Mouse (Mus musculus): ENCODE measurements around the gene Capg. TPM values are rescaled to one million over a fixed set of nuclear protein-coding genes. Genes with fewer than 3 reads are reported as not detected.

Capg gene
- 5.8 and 7.8 TPM in 2 replicates for polyA plus RNA-seq (2015; fragmentation: Nextera tagmentation; extraction: Ambion mirVana)

- 15% methylated on average over 23 of the region's 23 CpGs for WGBS
- H3K27me3 ChIP-seq (replicated peaks): no peaks in the 10 kb centered on the region
- no peak for ATAC-seq (replicated peaks)
- H3K27ac ChIP-seq: no peak within 1 kb of the TSS
- H3K36me3 ChIP-seq (replicated peaks): no peaks in the 10 kb centered on the region
- no peaks in the 10 kb centered on the region for H3K9me3 ChIP-seq
- H3K4me1 ChIP-seq: no peaks in the 10 kb centered on the region
- peak within 1 kb of the TSS; percentile 15 for H3K4me2 ChIP-seq
- H3K9ac ChIP-seq: no peak within 1 kb of the TSS
- H3K4me3 ChIP-seq: no peak within 1 kb of the TSS
Measured at GRCm38 (mm10) chr6:72544283-72544987, at the start of gene Capg. Gene Capg, plus strand, starts transcription at chr6:72544391.

GRCm38 (mm10) chr6:72498950-72499349 lies 45.2 kb upstream of the Capg start:
- Histone ChIP-seq H3K4me1 (no peaks in the 10 kb centered on the region), H3K9ac (no peak overlapping the region), H3K4me3 (no peak overlapping the region), H3K4me2 (no peak overlapping the region), H3K9me3 (no peaks in the 10 kb centered on the region), H3K36me3 (replicated peaks) (no peaks in the 10 kb centered on the region), H3K27ac (no peak overlapping the region), H3K27me3 (replicated peaks) (no peaks in the 10 kb centered on the region)
- 84% methylated on average over 5 of the region's 5 CpGs for WGBS
- no peak for ATAC-seq (replicated peaks)

- no peak overlapping the region for H3K27ac ChIP-seq
- H3K36me3 ChIP-seq (replicated peaks): no peaks in the 10 kb centered on the region
- ATAC-seq (replicated peaks): no peak
- no peak overlapping the region for H3K9ac ChIP-seq
- H3K4me3 ChIP-seq: no peak overlapping the region
- no peak overlapping the region for H3K4me2 ChIP-seq
- H3K27me3 ChIP-seq (replicated peaks): no peaks in the 10 kb centered on the region
- no peaks in the 10 kb centered on the region for H3K4me1 ChIP-seq
- H3K9me3 ChIP-seq: no peaks in the 10 kb centered on the region
Measured at GRCm38 (mm10) chr6:72503309-72503708, 40.9 kb upstream of the Capg start.

GRCm38 (mm10) chr6:72503939-72504338 lies 40.3 kb upstream of the Capg start:
- no peaks in the 10 kb centered on the region for H3K9me3 ChIP-seq
- H3K27me3 ChIP-seq (replicated peaks): no peaks in the 10 kb centered on the region
- no peak overlapping the region for H3K9ac ChIP-seq
- H3K36me3 ChIP-seq (replicated peaks): no peaks in the 10 kb centered on the region
- H3K4me2 ChIP-seq: no peak overlapping the region
- H3K4me1 ChIP-seq: no peaks in the 10 kb centered on the region
- ATAC-seq (replicated peaks): no peak
- no peak overlapping the region for H3K4me3 ChIP-seq
- H3K27ac ChIP-seq: no peak overlapping the region
- 92% methylated on average over 2 of the region's 2 CpGs for WGBS

- H3K4me2 ChIP-seq: no peak overlapping the region
- H3K4me1 ChIP-seq: no peaks in the 10 kb centered on the region
- H3K27me3 ChIP-seq (replicated peaks): no peaks in the 10 kb centered on the region
- H3K9me3 ChIP-seq: no peaks in the 10 kb centered on the region
- no peak for ATAC-seq (replicated peaks)
- 70% methylated on average over 1 of the region's 1 CpGs for WGBS
- H3K27ac ChIP-seq: no peak overlapping the region
- no peak overlapping the region for H3K9ac ChIP-seq
- H3K36me3 ChIP-seq (replicated peaks): no peaks in the 10 kb centered on the region
- H3K4me3 ChIP-seq: no peak overlapping the region
Measured at GRCm38 (mm10) chr6:72506104-72506503, 38.1 kb upstream of the Capg start.

GRCm38 (mm10) chr6:72508596-72508995 lies 35.6 kb upstream of the Capg start:
- no peaks in the 10 kb centered on the region for H3K9me3 ChIP-seq
- no peak overlapping the region for H3K4me3 ChIP-seq
- peaks cover 22% of the 10 kb centered on the region for H3K4me1 ChIP-seq
- WGBS: 80% methylated on average over 4 of the region's 4 CpGs
- no peaks in the 10 kb centered on the region for H3K36me3 ChIP-seq (replicated peaks)
- H3K4me2 ChIP-seq: no peak overlapping the region
- no peak for ATAC-seq (replicated peaks)
- H3K27me3 ChIP-seq (replicated peaks): no peaks in the 10 kb centered on the region
- H3K27ac ChIP-seq: no peak overlapping the region
- no peak overlapping the region for H3K9ac ChIP-seq

GRCm38 (mm10) chr6:72509872-72510435 lies 34.2 kb upstream of the Capg start:
- Histone ChIP-seq H3K36me3 (replicated peaks) (no peaks in the 10 kb centered on the region), H3K9ac (no peak overlapping the region), H3K9me3 (no peaks in the 10 kb centered on the region), H3K4me2 (no peak overlapping the region), H3K4me3 (no peak overlapping the region), H3K27ac (no peak overlapping the region), H3K4me1 (peaks cover 27% of the 10 kb centered on the region), H3K27me3 (replicated peaks) (no peaks in the 10 kb centered on the region)
- 62% methylated on average over 2 of the region's 2 CpGs for WGBS
- ATAC-seq (replicated peaks): no peak

- Histone ChIP-seq H3K4me2 (no peak overlapping the region), H3K4me1 (peaks cover 27% of the 10 kb centered on the region), H3K9ac (no peak overlapping the region), H3K27me3 (replicated peaks) (no peaks in the 10 kb centered on the region), H3K4me3 (no peak overlapping the region), H3K9me3 (no peaks in the 10 kb centered on the region), H3K36me3 (replicated peaks) (no peaks in the 10 kb centered on the region), H3K27ac (0 out of 2 replicates have a peak overlapping the region, but pooled peaks have one; percentile 95)
- WGBS: 68% methylated on average over 6 of the region's 6 CpGs
- ATAC-seq (replicated peaks): no peak
Measured at GRCm38 (mm10) chr6:72510686-72511421, 33.3 kb upstream of the Capg start.

GRCm38 (mm10) chr6:72512386-72513070 lies 31.7 kb upstream of the Capg start:
- H3K9me3 ChIP-seq: no peaks in the 10 kb centered on the region
- H3K27ac ChIP-seq: peak overlapping the region; percentile 95
- no peaks in the 10 kb centered on the region for H3K36me3 ChIP-seq (replicated peaks)
- ATAC-seq (replicated peaks): peak; percentile 88
- H3K9ac ChIP-seq: peak overlapping the region; percentile 49
- H3K4me2 ChIP-seq: peak overlapping the region; percentile 54
- H3K4me1 ChIP-seq: peaks cover 27% of the 10 kb centered on the region
- H3K4me3 ChIP-seq: peak overlapping the region; percentile 34
- 2% methylated on average over 33 of the region's 33 CpGs for WGBS
- no peaks in the 10 kb centered on the region for H3K27me3 ChIP-seq (replicated peaks)

- WGBS: 34% methylated on average over 7 of the region's 7 CpGs
- Histone ChIP-seq H3K4me3 (peak overlapping the region; percentile 34), H3K27me3 (replicated peaks) (no peaks in the 10 kb centered on the region), H3K9me3 (no peaks in the 10 kb centered on the region), H3K36me3 (replicated peaks) (no peaks in the 10 kb centered on the region), H3K4me1 (peaks cover 27% of the 10 kb centered on the region), H3K27ac (peak overlapping the region; percentile 95), H3K9ac (peak overlapping the region; percentile 49), H3K4me2 (peak overlapping the region; percentile 54)
- peak; percentile 13; the same call in 1 of the 2 replicates for ATAC-seq (replicated peaks)
Measured at GRCm38 (mm10) chr6:72513071-72513440, 31.1 kb upstream of the Capg start.

- H3K4me1 ChIP-seq: peaks cover 52% of the 10 kb centered on the region
- no peak for ATAC-seq (replicated peaks)
- H3K4me2 ChIP-seq: no peak overlapping the region
- no peak overlapping the region for H3K9ac ChIP-seq
- H3K36me3 ChIP-seq (replicated peaks): no peaks in the 10 kb centered on the region
- no peaks in the 10 kb centered on the region for H3K27me3 ChIP-seq (replicated peaks)
- WGBS: 93% methylated on average over 6 of the region's 6 CpGs
- no peak overlapping the region for H3K4me3 ChIP-seq
- H3K9me3 ChIP-seq: no peaks in the 10 kb centered on the region
- no peak overlapping the region for H3K27ac ChIP-seq
Measured at GRCm38 (mm10) chr6:72515644-72516043, 28.5 kb upstream of the Capg start.

- no peak; the same call in 1 of the 2 replicates for ATAC-seq (replicated peaks)
- H3K27ac ChIP-seq: peak overlapping the region; percentile 98
Measured at GRCm38 (mm10) chr6:72518842-72519241, 25.3 kb upstream of the Capg start.

More at GRCm38 (mm10) chr6:72518842-72519241, 25.3 kb upstream of the Capg start:
- H3K27me3 ChIP-seq (replicated peaks): no peaks in the 10 kb centered on the region
- H3K9me3 ChIP-seq: no peaks in the 10 kb centered on the region
- H3K4me3 ChIP-seq: no peak overlapping the region
- 80% methylated on average over 1 of the region's 1 CpGs for WGBS
- no peak overlapping the region for H3K9ac ChIP-seq
- H3K36me3 ChIP-seq (replicated peaks): no peaks in the 10 kb centered on the region
- peaks cover 35% of the 10 kb centered on the region for H3K4me1 ChIP-seq
- peak overlapping the region; percentile 46 for H3K4me2 ChIP-seq
